Mouse (Mus musculus): Measurements from ENCODE around the gene Eif5b. TPM values are rescaled to one million over a fixed set of nuclear protein-coding genes. Genes with fewer than 3 reads are reported as not detected.

The Eif5b gene
- 19.6 and 21.2 TPM in 2 replicates for polyA plus RNA-seq (2015; fragmentation: Nextera tagmentation; extraction: Ambion mirVana)

GRCm38 (mm10) chr1:37997867-37998266, at the start of gene Eif5b, which contains the start of gene Txndc9:
Gene Eif5b (plus strand): TSS chr1:37998010.
Gene Txndc9 (minus strand): TSS chr1:37997893.
- Histone ChIP-seq H3K4me1 (ENCODE audit: control insufficient read depth, insufficient read depth, low read length) (peaks cover 20% of the 10 kb centered on the region), H3K9ac (ENCODE audit: low read depth, low read length) (peak within 1 kb of the TSS; percentile 89), H3K4me3 (ENCODE audit: low read depth, low read length) (peak within 1 kb of the TSS; percentile 98), H3K9me3 (replicated peaks; ENCODE audit: control insufficient read depth, low read length, poor library complexity, severe bottlenecking) (no peaks in the 10 kb centered on the region), H3K27ac (ENCODE audit: low read length) (peak within 1 kb of the TSS; percentile 91), H3K4me2 (ENCODE audit: low read length) (peak within 1 kb of the TSS; percentile 75), H3K27me3 (ENCODE audit: control insufficient read depth, insufficient read depth, low read depth, low read length) (no peaks in the 10 kb centered on the region), H3K36me3 (ENCODE audit: control insufficient read depth, insufficient read depth, low read length) (peaks cover 9% of the 10 kb centered on the region; the same call in 1 of the 2 replicates)
- peak; percentile 95 for ATAC-seq
- under 1% methylated on average over 50 of the region's 50 CpGs for WGBS

- 88% methylated on average over 2 of the region's 2 CpGs for WGBS
- Histone ChIP-seq H3K27me3 (ENCODE audit: control insufficient read depth, insufficient read depth, low read depth, low read length) (no peaks in the 10 kb centered on the region), H3K27ac (ENCODE audit: low read length) (no peak overlapping the region), H3K4me2 (ENCODE audit: low read length) (no peak overlapping the region), H3K4me3 (ENCODE audit: low read depth, low read length) (no peak overlapping the region), H3K9me3 (replicated peaks; ENCODE audit: control insufficient read depth, low read length, poor library complexity, severe bottlenecking) (no peaks in the 10 kb centered on the region), H3K36me3 (ENCODE audit: control insufficient read depth, insufficient read depth, low read length) (no peaks in the 10 kb centered on the region), H3K4me1 (ENCODE audit: control insufficient read depth, insufficient read depth, low read length) (no peaks in the 10 kb centered on the region), H3K9ac (ENCODE audit: low read depth, low read length) (no peak overlapping the region)
- no peak for ATAC-seq
These were observed 48.9 kb upstream of the Eif5b start for GRCm38 (mm10) chr1:37948906-37949305.

GRCm38 (mm10) chr1:37954786-37955185, 43.0 kb upstream of the Eif5b start:
- H3K4me2 ChIP-seq (ENCODE audit: low read length), result no peak overlapping the region
- H3K4me1 ChIP-seq (ENCODE audit: control insufficient read depth, insufficient read depth, low read length), result no peaks in the 10 kb centered on the region
- no peaks in the 10 kb centered on the region for H3K9me3 ChIP-seq (replicated peaks; ENCODE audit: control insufficient read depth, low read length, poor library complexity, severe bottlenecking)
- H3K27ac ChIP-seq (ENCODE audit: low read length), result no peak overlapping the region
- no peaks in the 10 kb centered on the region for H3K36me3 ChIP-seq (ENCODE audit: control insufficient read depth, insufficient read depth, low read length)
- 88% methylated on average over 7 of the region's 7 CpGs for WGBS
- ATAC-seq, result no peak
- H3K9ac ChIP-seq (ENCODE audit: low read depth, low read length), result no peak overlapping the region
- H3K27me3 ChIP-seq (ENCODE audit: control insufficient read depth, insufficient read depth, low read depth, low read length), result no peaks in the 10 kb centered on the region
- no peak overlapping the region for H3K4me3 ChIP-seq (ENCODE audit: low read depth, low read length)

- Histone ChIP-seq H3K27me3 (ENCODE audit: control insufficient read depth, insufficient read depth, low read depth, low read length) (no peaks in the 10 kb centered on the region), H3K4me2 (ENCODE audit: low read length) (no peak overlapping the region), H3K4me3 (ENCODE audit: low read depth, low read length) (no peak overlapping the region), H3K27ac (ENCODE audit: low read length) (no peak overlapping the region), H3K36me3 (ENCODE audit: control insufficient read depth, insufficient read depth, low read length) (no peaks in the 10 kb centered on the region), H3K9ac (ENCODE audit: low read depth, low read length) (no peak overlapping the region), H3K4me1 (ENCODE audit: control insufficient read depth, insufficient read depth, low read length) (no peaks in the 10 kb centered on the region), H3K9me3 (replicated peaks; ENCODE audit: control insufficient read depth, low read length, poor library complexity, severe bottlenecking) (no peaks in the 10 kb centered on the region)
- WGBS, result 97% methylated on average over 2 of the region's 2 CpGs
- no peak for ATAC-seq
These were observed 42.6 kb upstream of the Eif5b start for GRCm38 (mm10) chr1:37955251-37955650.

- WGBS, result 31% methylated on average over 3 of the region's 3 CpGs
- no peak overlapping the region for H3K4me2 ChIP-seq (ENCODE audit: low read length)
- no peaks in the 10 kb centered on the region for H3K36me3 ChIP-seq (ENCODE audit: control insufficient read depth, insufficient read depth, low read length)
- H3K9me3 ChIP-seq (replicated peaks; ENCODE audit: control insufficient read depth, low read length, poor library complexity, severe bottlenecking), result no peaks in the 10 kb centered on the region
- no peaks in the 10 kb centered on the region for H3K27me3 ChIP-seq (ENCODE audit: control insufficient read depth, insufficient read depth, low read depth, low read length)
- no peaks in the 10 kb centered on the region for H3K4me1 ChIP-seq (ENCODE audit: control insufficient read depth, insufficient read depth, low read length)
- H3K27ac ChIP-seq (ENCODE audit: low read length), result no peak overlapping the region
- H3K9ac ChIP-seq (ENCODE audit: low read depth, low read length), result no peak overlapping the region
- H3K4me3 ChIP-seq (ENCODE audit: low read depth, low read length), result no peak overlapping the region
- no peak for ATAC-seq
These were observed 40.9 kb upstream of the Eif5b start for GRCm38 (mm10) chr1:37956690-37957431.

GRCm38 (mm10) chr1:37957659-37958058, 40.2 kb upstream of the Eif5b start, which contains the start of gene Lyg1:
Gene Lyg1 (minus strand): TSS chr1:37957759.
- no peaks in the 10 kb centered on the region for H3K36me3 ChIP-seq (ENCODE audit: control insufficient read depth, insufficient read depth, low read length)
- ATAC-seq, result no peak
- 91% methylated on average over 5 of the region's 5 CpGs for WGBS
- H3K4me3 ChIP-seq (ENCODE audit: low read depth, low read length), result no peak within 1 kb of the TSS
- no peak within 1 kb of the TSS for H3K27ac ChIP-seq (ENCODE audit: low read length)
- no peaks in the 10 kb centered on the region for H3K9me3 ChIP-seq (replicated peaks; ENCODE audit: control insufficient read depth, low read length, poor library complexity, severe bottlenecking)
- no peaks in the 10 kb centered on the region for H3K4me1 ChIP-seq (ENCODE audit: control insufficient read depth, insufficient read depth, low read length)
- H3K4me2 ChIP-seq (ENCODE audit: low read length), result no peak within 1 kb of the TSS
- H3K9ac ChIP-seq (ENCODE audit: low read depth, low read length), result no peak within 1 kb of the TSS
- no peaks in the 10 kb centered on the region for H3K27me3 ChIP-seq (ENCODE audit: control insufficient read depth, insufficient read depth, low read depth, low read length)

- H3K4me2 ChIP-seq (ENCODE audit: low read length), result no peak overlapping the region
- ATAC-seq, result no peak
- no peaks in the 10 kb centered on the region for H3K4me1 ChIP-seq (ENCODE audit: control insufficient read depth, insufficient read depth, low read length)
- no peaks in the 10 kb centered on the region for H3K9me3 ChIP-seq (replicated peaks; ENCODE audit: control insufficient read depth, low read length, poor library complexity, severe bottlenecking)
- WGBS, result 78% methylated on average over 2 of the region's 2 CpGs
- no peak overlapping the region for H3K27ac ChIP-seq (ENCODE audit: low read length)
- H3K36me3 ChIP-seq (ENCODE audit: control insufficient read depth, insufficient read depth, low read length), result no peaks in the 10 kb centered on the region
- H3K27me3 ChIP-seq (ENCODE audit: control insufficient read depth, insufficient read depth, low read depth, low read length), result no peaks in the 10 kb centered on the region
- no peak overlapping the region for H3K4me3 ChIP-seq (ENCODE audit: low read depth, low read length)
- no peak overlapping the region for H3K9ac ChIP-seq (ENCODE audit: low read depth, low read length)
These were observed 39.3 kb upstream of the Eif5b start for GRCm38 (mm10) chr1:37958516-37958915.

- Histone ChIP-seq H3K9ac (ENCODE audit: low read depth, low read length) (no peak overlapping the region), H3K36me3 (ENCODE audit: control insufficient read depth, insufficient read depth, low read length) (no peaks in the 10 kb centered on the region), H3K27ac (ENCODE audit: low read length) (no peak overlapping the region), H3K4me1 (ENCODE audit: control insufficient read depth, insufficient read depth, low read length) (no peaks in the 10 kb centered on the region), H3K9me3 (replicated peaks; ENCODE audit: control insufficient read depth, low read length, poor library complexity, severe bottlenecking) (no peaks in the 10 kb centered on the region), H3K27me3 (ENCODE audit: control insufficient read depth, insufficient read depth, low read depth, low read length) (no peaks in the 10 kb centered on the region), H3K4me2 (ENCODE audit: low read length) (no peak overlapping the region), H3K4me3 (ENCODE audit: low read depth, low read length) (no peak overlapping the region)
- 59% methylated on average over 5 of the region's 5 CpGs for WGBS
- no peak for ATAC-seq
These were observed 38.3 kb upstream of the Eif5b start for GRCm38 (mm10) chr1:37959486-37959885.

GRCm38 (mm10) chr1:37965571-37965970, 32.2 kb upstream of the Eif5b start:
- no peak overlapping the region for H3K4me2 ChIP-seq (ENCODE audit: low read length)
- H3K9me3 ChIP-seq (replicated peaks; ENCODE audit: control insufficient read depth, low read length, poor library complexity, severe bottlenecking), result no peaks in the 10 kb centered on the region
- 67% methylated on average over 10 of the region's 10 CpGs for WGBS
- ATAC-seq, result no peak
- no peaks in the 10 kb centered on the region for H3K27me3 ChIP-seq (ENCODE audit: control insufficient read depth, insufficient read depth, low read depth, low read length)
- H3K27ac ChIP-seq (ENCODE audit: low read length), result no peak overlapping the region
- H3K4me1 ChIP-seq (ENCODE audit: control insufficient read depth, insufficient read depth, low read length), result no peaks in the 10 kb centered on the region
- no peak overlapping the region for H3K4me3 ChIP-seq (ENCODE audit: low read depth, low read length)
- H3K9ac ChIP-seq (ENCODE audit: low read depth, low read length), result no peak overlapping the region
- H3K36me3 ChIP-seq (ENCODE audit: control insufficient read depth, insufficient read depth, low read length), result no peaks in the 10 kb centered on the region
